Comparison of ENCODE assay signal across 8 mouse cellular contexts in genomic region chr5:20941205-20941604, GRCm38 (mm10). TPM values are rescaled to one million over a fixed set of nuclear protein-coding genes. Genes with fewer than 3 reads are reported as not detected.
DNase-seq lines count a peak whose midpoint lies in the region; ATAC-seq and TF ChIP-seq lines count a peak whose summit lies in the region.

No protein-coding gene starts in this region.

- 44% methylated on average over 5 of the region's 5 CpGs for WGBS in hindbrain, postnatal 0 days

- no peak overlapping the region for H3K4me3 ChIP-seq in MEL (ENCODE audit: control insufficient read depth in 1 of 2, insufficient read depth in 1 of 2, low read depth in 2 of 2, low read length in 2 of 2)
- no peak overlapping the region for H3K4me3 ChIP-seq in hindbrain, postnatal 0 days (ENCODE audit: low read length)

- no peak for ATAC-seq in hindbrain, postnatal 0 days

- H3K79me2 ChIP-seq in MEL (ENCODE audit: control insufficient read depth, insufficient read depth, low read length, poor library complexity): peaks cover 53% of the 10 kb centered on the region

- H3K27me3 ChIP-seq in MEL (ENCODE audit: control insufficient read depth in 1 of 2, insufficient read depth in 2 of 2, low read length in 2 of 2): no peaks in the 10 kb centered on the region
- no peaks in the 10 kb centered on the region for H3K27me3 ChIP-seq in hindbrain, postnatal 0 days (ENCODE audit: insufficient read depth, low read length)

- H3K9me3 ChIP-seq in MEL (replicated peaks; ENCODE audit: insufficient read depth, low read length): no peaks in the 10 kb centered on the region
- H3K9me3 ChIP-seq in hindbrain, postnatal 0 days (ENCODE audit: low read length): no peaks in the 10 kb centered on the region

- peak; percentile 82 to 90 for TF ChIP-seq EP300 in MEL (IDR thresholded peaks at IDR 0.05; ENCODE audit: low read depth in 1 of 2, low read length in 2 of 2)

- H3K9ac ChIP-seq in MEL (ENCODE audit: control insufficient read depth, low read depth, low read length, poor library complexity, severe bottlenecking): peak overlapping the region; percentile 4
- no peak overlapping the region for H3K9ac ChIP-seq in hindbrain, postnatal 0 days (replicated peaks; ENCODE audit: low read length)

- H3K4me1 ChIP-seq in MEL (ENCODE audit: control insufficient read depth in 1 of 2, insufficient read depth in 2 of 2, low read length in 2 of 2): peaks cover 32 to 47% of the 10 kb centered on the region in 2 experiments
- H3K4me1 ChIP-seq in hindbrain, postnatal 0 days (ENCODE audit: insufficient read depth, low read length): no peaks in the 10 kb centered on the region; the same call in 1 of the 2 replicates

- DNase-seq in adrenal gland, adult 2 months: peak; percentile 53
- DNase-seq in adrenal gland, postnatal 4 days (ENCODE audit: low spot score in 2 of 2): no peak
- DNase-seq in MEL (ENCODE audit: low read depth, low spot score): peak; percentile 95
- DNase-seq in fat pad, adult 2 months (ENCODE audit: extremely low read depth, low read depth, low spot score): peak; percentile 36
- DNase-seq in kidney, postnatal 10 days: peak; percentile 26
- DNase-seq in naive thymus-derived CD4-positive, alpha-beta T cell, adult 2 months (ENCODE audit: low read depth): peak; percentile 71
- no peak for DNase-seq in Muller cell, postnatal 12 days (ENCODE audit: inconsistent ontology term)
- DNase-seq in hindbrain, postnatal 0 days (ENCODE audit: low spot score): no peak

- peak overlapping the region; percentile 73 for H3K27ac ChIP-seq in MEL (ENCODE audit: control insufficient read depth, low read depth, low read length)
- H3K27ac ChIP-seq in hindbrain, postnatal 0 days: no peak overlapping the region

- 0 out of 6 replicates have a peak, but pooled peaks of 1 of the 3 experiments have one; percentile 13 for TF ChIP-seq CTCF in MEL (IDR thresholded peaks at IDR 0.05 in 2 of 3, conservative IDR thresholded peaks at IDR 0.05 in 1 of 3; ENCODE audit: control insufficient read depth in 1 of 3, insufficient read depth in 1 of 3, low read depth in 2 of 3, low read length in 3 of 3, poor library complexity in 1 of 3, severe bottlenecking in 1 of 3)
- no peak for TF ChIP-seq CTCF in hindbrain, postnatal 0 days (IDR thresholded peaks at IDR 0.05; ENCODE audit: low read depth)

- peak in 1 of 2 experiments; percentile 46; a peak in 2 of 4 replicates for TF ChIP-seq POLR2A in MEL (IDR thresholded peaks at IDR 0.05; ENCODE audit: control insufficient read depth in 1 of 2, insufficient read depth in 1 of 2, low read depth in 1 of 2, low read length in 2 of 2, poor library complexity in 1 of 2)

- TF ChIP-seq RAD21 in MEL (IDR thresholded peaks at IDR 0.05; ENCODE audit: low read depth, low read length): no peak; the same call in 1 of the 2 replicates

- H3K4me2 ChIP-seq in hindbrain, postnatal 0 days (ENCODE audit: low read depth, low read length): no peak overlapping the region

- H3K36me3 ChIP-seq in MEL (ENCODE audit: control insufficient read depth in 1 of 2, insufficient read depth in 2 of 2, low read length in 2 of 2): peaks cover 4 to 40% of the 10 kb centered on the region in 2 experiments; a peak in 3 of 4 replicates
- H3K36me3 ChIP-seq in hindbrain, postnatal 0 days (ENCODE audit: insufficient read depth, low read length): no peaks in the 10 kb centered on the region

TF ChIP-seq in MEL, 35 proteins besides CTCF, POLR2A, EP300 and RAD21:
- peak; percentile 80 for TF ChIP-seq HCFC1 (IDR thresholded peaks at IDR 0.05; ENCODE audit: low read depth, low read length)
- peak; percentile 97 for TF ChIP-seq SIN3A (IDR thresholded peaks at IDR 0.05; ENCODE audit: low read length)
- TF ChIP-seq MEF2A (IDR thresholded peaks at IDR 0.05; ENCODE audit: extremely low read depth, insufficient replicate concordance, low read depth, low read length, poor library complexity, severe bottlenecking): no peak
- 0 out of 4 replicates have a peak, but pooled peaks of 1 of the 2 experiments have one; percentile 21 for TF ChIP-seq USF2 (IDR thresholded peaks at IDR 0.05; ENCODE audit: borderline replicate concordance in 1 of 2, insufficient read depth in 1 of 2, low read depth in 1 of 2, low read length in 2 of 2)
- TF ChIP-seq MAX (IDR thresholded peaks at IDR 0.05; ENCODE audit: low read length): peak; percentile 99
- TF ChIP-seq BHLHE40 (IDR thresholded peaks at IDR 0.05; ENCODE audit: borderline replicate concordance, low read depth, low read length): peak; percentile 99
- no peak for TF ChIP-seq E2F4 (IDR thresholded peaks at IDR 0.05; ENCODE audit: borderline replicate concordance, low read depth, low read length)
- TF ChIP-seq TCF12 (IDR thresholded peaks at IDR 0.05; ENCODE audit: low read depth, low read length): peak; percentile 87
- peak; percentile 99 for TF ChIP-seq MYC (IDR thresholded peaks at IDR 0.05; ENCODE audit: low read depth, low read length)
- peak; percentile 89 for TF ChIP-seq USF1 (IDR thresholded peaks at IDR 0.05; ENCODE audit: low read depth, low read length)
- no peak for TF ChIP-seq GABPA (IDR thresholded peaks at IDR 0.05; ENCODE audit: low read depth, low read length)
- TF ChIP-seq TAL1 (IDR thresholded peaks at IDR 0.05; ENCODE audit: low read length): peak; percentile 91
- peak; percentile 99 for TF ChIP-seq ETS1 (IDR thresholded peaks at IDR 0.05; ENCODE audit: low read depth, low read length)
- no peak; the same call in 1 of the 2 replicates for TF ChIP-seq RCOR1 (IDR thresholded peaks at IDR 0.05; ENCODE audit: low read depth, low read length)
- peak; percentile 79 for TF ChIP-seq ELF1 (IDR thresholded peaks at IDR 0.05; ENCODE audit: low read depth, low read length)
- TF ChIP-seq ZC3H11A (IDR thresholded peaks at IDR 0.05; ENCODE audit: low read depth, low read length): no peak
- TF ChIP-seq POLR2AphosphoS5 (IDR thresholded peaks at IDR 0.05; ENCODE audit: borderline replicate concordance, low read depth, low read length): no peak
- peak; percentile 99 for TF ChIP-seq MXI1 (IDR thresholded peaks at IDR 0.05; ENCODE audit: low read depth, low read length)
- no peak; the same call in 1 of the 2 replicates for TF ChIP-seq POLR2AphosphoS2 (IDR thresholded peaks at IDR 0.05; ENCODE audit: low read length)
- TF ChIP-seq TBP (IDR thresholded peaks at IDR 0.05; ENCODE audit: low read depth, low read length): peak; percentile 92
- peak; percentile 95 for TF ChIP-seq GATA1 (IDR thresholded peaks at IDR 0.05; ENCODE audit: low read depth, low read length)
- peak; percentile 93; the same call in 1 of the 2 replicates for TF ChIP-seq UBTF (IDR thresholded peaks at IDR 0.05; ENCODE audit: borderline replicate concordance, insufficient read depth, low read depth, low read length)
- no peak for TF ChIP-seq ZKSCAN1 (IDR thresholded peaks at IDR 0.05; ENCODE audit: low read depth, low read length)

RNA-seq across cellular contexts. Expression of gene Rsbn1l, which starts 15.0 kb away (rescaled TPM):
- total RNA-seq in adrenal gland, adult 2 months (2021): 10 to 100 TPM; 11.7 to 14.6 TPM
- 4.5 and 4.9 TPM in 2 replicates for polyA plus RNA-seq in adrenal gland, adult 2 months (2012; rRNA removed)
- total RNA-seq in adrenal gland, postnatal 4 days (2021): 10 to 100 TPM; 19.5 to 21.8 TPM
- 5.0 and 5.7 TPM in 2 replicates for total RNA-seq in MEL (2012; rRNA removed)
- 10 to 100 TPM; 17.4 to 78.2 TPM for polyA plus RNA-seq in MEL (2012; ENCODE audit: insufficient read depth in 1 of 2, insufficient read length in 2 of 2, low read depth in 1 of 2, low replicate concordance in 2 of 2, missing spikeins in 1 of 2)
- 4.5 and 5.5 TPM in 2 replicates for total RNA-seq in hindbrain, postnatal 0 days (2014; rRNA removed)
- 3.7 and 4.0 TPM in 2 replicates for polyA plus RNA-seq in hindbrain, postnatal 0 days (2015; fragmentation: Nextera tagmentation; extraction: Ambion mirVana)

RNA-seq across cellular contexts. Expression of gene Tmem60, which starts 59.2 kb away (rescaled TPM):
- 10 to 100 TPM; 17.3 to 21.4 TPM for total RNA-seq in adrenal gland, adult 2 months (2021)
- polyA plus RNA-seq in adrenal gland, adult 2 months (2012; rRNA removed): 2.1 and 3.0 TPM in 2 replicates
- total RNA-seq in adrenal gland, postnatal 4 days (2021): 10 to 100 TPM; 24.5 to 27.6 TPM
- total RNA-seq in MEL (2012; rRNA removed): 22.4 and 23.5 TPM in 2 replicates
- polyA plus RNA-seq in MEL (2012; ENCODE audit: insufficient read depth in 1 of 2, insufficient read length in 2 of 2, low read depth in 1 of 2, low replicate concordance in 2 of 2, missing spikeins in 1 of 2): 10 to 100 TPM in 1 of 2 experiments, not detected in 1; 37.4 TPM
- 14.0 and 19.4 TPM in 2 replicates for total RNA-seq in hindbrain, postnatal 0 days (2014; rRNA removed)
- 76.1 and 76.8 TPM in 2 replicates for polyA plus RNA-seq in hindbrain, postnatal 0 days (2015; fragmentation: Nextera tagmentation; extraction: Ambion mirVana)

RNA-seq across cellular contexts. Expression of gene Phtf2, which starts 59.3 kb away (rescaled TPM):
- total RNA-seq in adrenal gland, adult 2 months (2021): 10 to 100 TPM in 1 of 2 experiments, 1 to 10 TPM in 1; 9.0 to 11.0 TPM
- 0.52 and 0.56 TPM in 2 replicates for polyA plus RNA-seq in adrenal gland, adult 2 months (2012; rRNA removed)
- total RNA-seq in adrenal gland, postnatal 4 days (2021): 10 to 100 TPM; 13.9 to 14.6 TPM
- total RNA-seq in MEL (2012; rRNA removed): 18.2 and 20.0 TPM in 2 replicates
- 10 to 100 TPM in 1 of 2 experiments, not detected in 1; 20.0 TPM for polyA plus RNA-seq in MEL (2012; ENCODE audit: insufficient read depth in 1 of 2, insufficient read length in 2 of 2, low read depth in 1 of 2, low replicate concordance in 2 of 2, missing spikeins in 1 of 2)
- total RNA-seq in hindbrain, postnatal 0 days (2014; rRNA removed): 17.4 and 18.8 TPM in 2 replicates
- polyA plus RNA-seq in hindbrain, postnatal 0 days (2015; fragmentation: Nextera tagmentation; extraction: Ambion mirVana): 18.9 and 20.7 TPM in 2 replicates

Comparison
In these comparisons a context has a peak if more than half of its experiments do, and no peak if none do; other contexts are left out.
1. DNase-seq: peak in adrenal gland, adult 2 months (single experiment), MEL (single experiment), fat pad, adult 2 months (single experiment), kidney, postnatal 10 days (single experiment) and naive thymus-derived CD4-positive, alpha-beta T cell, adult 2 months (single experiment); none in adrenal gland, postnatal 4 days (0 of 2), Muller cell, postnatal 12 days (single experiment) and hindbrain, postnatal 0 days (single experiment).